Mouse (Mus musculus) hindbrain, embryonic 15.5 days (tissue): Measurements from ENCODE around the gene Ccdc85c. TPM values are rescaled to one million over a fixed set of nuclear protein-coding genes. Genes with fewer than 3 reads are reported as not detected.

ENCODE experiments used
- ATAC-seq: fragments of 200-750 bp; cut with Nextera tagmentation; 2 replicates; pipeline ENCODE4 v1.8.0; 2017; ENCODE audit warnings: low read depth, moderate number of reproducible peaks, moderate TSS enrichment; ENCODE audit not compliant: low FRiP score
- H3K27ac ChIP-seq: fragments of 300-500 bp; sonication (generic); replicated peaks from 2 replicates; pipeline ENCODE4 v1.5.1; 2015; ENCODE audit warnings: mild to moderate bottlenecking, inconsistent platforms
- H3K27me3 ChIP-seq: fragments of 300-500 bp; sonication (generic); 2 replicates; pipeline ENCODE4 v1.6.1; 2015; ENCODE audit warnings: control low read depth, inconsistent platforms
- H3K36me3 ChIP-seq: fragments of 300-500 bp; sonication (generic); 2 replicates; pipeline ENCODE4 v1.6.1; 2015; ENCODE audit warnings: control low read depth, inconsistent platforms
- H3K4me1 ChIP-seq: fragments of 300-500 bp; sonication (generic); replicated peaks from 2 replicates; pipeline ENCODE4 v1.6.1; 2015; ENCODE audit warnings: control low read depth, inconsistent platforms
- H3K4me2 ChIP-seq: fragments of 300-500 bp; sonication (generic); 2 replicates; pipeline ENCODE4 v1.6.1; 2015; ENCODE audit warnings: moderate library complexity, mild to moderate bottlenecking, inconsistent platforms
- H3K4me3 ChIP-seq: fragments of 300-500 bp; sonication (generic); 2 replicates; pipeline ENCODE4 v1.5.1; 2015; ENCODE audit warnings: mild to moderate bottlenecking, inconsistent platforms
- H3K9ac ChIP-seq: fragments of 300-500 bp; sonication (generic); 2 replicates; pipeline ENCODE4 v1.6.1; 2015; ENCODE audit warnings: inconsistent platforms
- H3K9me3 ChIP-seq: fragments of 300-500 bp; sonication (generic); 2 replicates; pipeline ENCODE4 v1.6.1; 2016; ENCODE audit warnings: control low read depth, inconsistent platforms
- WGBS: fragments of 180-500 bp; shearing (Covaris S2); methylation state at CpG from one replicate; pipeline ENCODE4 v1.1.7; 2015; 5-methylcytosine and 5-hydroxymethylcytosine counted together
- polyA plus RNA-seq: library from polyadenylated mRNA; unstranded; fragments of >200 nt; fragmentation: Nextera tagmentation; extraction: Ambion mirVana; gene quantifications from 2 replicates; pipeline ENCODE4 v1.2.1, GENCODE M21; 2015

Gene Ccdc85c
- polyA plus RNA-seq, 1 experiment from 2014 or later, result 13.7 TPM

GRCm38 (mm10) chr12:108288127-108288880, 13.1 kb upstream of the Ccdc85c start:
- no peaks in the 10 kb centered on the region for H3K27me3 ChIP-seq
- ATAC-seq, result no peak
- no peak overlapping the region for H3K27ac ChIP-seq
- H3K4me1 ChIP-seq, result peaks cover 30% of the 10 kb centered on the region
- no peak overlapping the region for H3K4me3 ChIP-seq
- WGBS, result 75% methylated on average over 19 of the region's 19 CpGs
- no peaks in the 10 kb centered on the region for H3K9me3 ChIP-seq
- no peaks in the 10 kb centered on the region for H3K36me3 ChIP-seq
- no peak overlapping the region for H3K9ac ChIP-seq
- H3K4me2 ChIP-seq, result no peak overlapping the region

GRCm38 (mm10) chr12:108287011-108287410, 11.8 kb upstream of the Ccdc85c start:
- no peak overlapping the region for H3K27ac ChIP-seq
- ATAC-seq, result no peak
- H3K9me3 ChIP-seq, result no peaks in the 10 kb centered on the region
- no peak overlapping the region for H3K9ac ChIP-seq
- no peaks in the 10 kb centered on the region for H3K36me3 ChIP-seq
- H3K4me1 ChIP-seq, result peaks cover 21% of the 10 kb centered on the region
- WGBS, result 87% methylated on average over 8 of the region's 8 CpGs
- H3K4me3 ChIP-seq, result no peak overlapping the region
- no peaks in the 10 kb centered on the region for H3K27me3 ChIP-seq
- H3K4me2 ChIP-seq, result no peak overlapping the region

GRCm38 (mm10) chr12:108286381-108286780, 11.2 kb upstream of the Ccdc85c start:
- ATAC-seq, result no peak
- Histone ChIP-seq H3K9me3 (no peaks in the 10 kb centered on the region), H3K27me3 (no peaks in the 10 kb centered on the region), H3K4me3 (no peak overlapping the region), H3K36me3 (no peaks in the 10 kb centered on the region), H3K9ac (no peak overlapping the region), H3K4me2 (no peak overlapping the region), H3K27ac (no peak overlapping the region), H3K4me1 (peaks cover 21% of the 10 kb centered on the region)
- WGBS, result 80% methylated on average over 4 of the region's 4 CpGs

GRCm38 (mm10) chr12:108285225-108286011, 10.2 kb upstream of the Ccdc85c start:
- no peaks in the 10 kb centered on the region for H3K27me3 ChIP-seq
- WGBS, result 29% methylated on average over 11 of the region's 11 CpGs
- H3K4me1 ChIP-seq, result peaks cover 21% of the 10 kb centered on the region
- no peak for ATAC-seq
- H3K27ac ChIP-seq, result peak overlapping the region; percentile 17
- H3K36me3 ChIP-seq, result no peaks in the 10 kb centered on the region
- no peak overlapping the region for H3K9ac ChIP-seq
- no peak overlapping the region for H3K4me3 ChIP-seq
- H3K4me2 ChIP-seq, result peak overlapping the region; percentile 29
- H3K9me3 ChIP-seq, result no peaks in the 10 kb centered on the region

- Histone ChIP-seq H3K4me1 (peaks cover 21% of the 10 kb centered on the region), H3K27me3 (no peaks in the 10 kb centered on the region), H3K9me3 (no peaks in the 10 kb centered on the region), H3K4me2 (peak overlapping the region; percentile 29), H3K27ac (peak overlapping the region; percentile 17), H3K9ac (no peak overlapping the region), H3K36me3 (no peaks in the 10 kb centered on the region), H3K4me3 (no peak overlapping the region)
- 36% methylated on average over 14 of the region's 14 CpGs for WGBS
- ATAC-seq, result peak; percentile 23; the same call in 1 of the 2 replicates
These were observed 9.4 kb upstream of the Ccdc85c start for GRCm38 (mm10) chr12:108284455-108285224.

GRCm38 (mm10) chr12:108278221-108278918, 3.1 kb upstream of the Ccdc85c start:
- 22% methylated on average over 15 of the region's 15 CpGs for WGBS
- no peak overlapping the region for H3K4me3 ChIP-seq

GRCm38 (mm10) chr12:108277341-108277841, 2.2 kb upstream of the Ccdc85c start:
- Histone ChIP-seq H3K9me3 (no peaks in the 10 kb centered on the region), H3K4me3 (peak overlapping the region; percentile 71), H3K36me3 (no peaks in the 10 kb centered on the region), H3K27ac (peak overlapping the region; percentile 95), H3K4me1 (peaks cover 51% of the 10 kb centered on the region), H3K27me3 (no peaks in the 10 kb centered on the region), H3K9ac (no peak overlapping the region), H3K4me2 (peak overlapping the region; percentile 95)
- ATAC-seq, result no peak
- WGBS, result 2% methylated on average over 12 of the region's 12 CpGs

More at GRCm38 (mm10) chr12:108278221-108278918, 3.1 kb upstream of the Ccdc85c start:
- peak overlapping the region; percentile 95 for H3K27ac ChIP-seq
- no peaks in the 10 kb centered on the region for H3K9me3 ChIP-seq
- H3K4me2 ChIP-seq, result peak overlapping the region; percentile 95
- ATAC-seq, result no peak
- no peak overlapping the region for H3K9ac ChIP-seq
- no peaks in the 10 kb centered on the region for H3K27me3 ChIP-seq
- peaks cover 41% of the 10 kb centered on the region for H3K4me1 ChIP-seq
- no peaks in the 10 kb centered on the region for H3K36me3 ChIP-seq

GRCm38 (mm10) chr12:108275920-108276822, 946 bp upstream of the Ccdc85c start:
- peak; percentile 0; the same call in 1 of the 2 replicates for ATAC-seq

GRCm38 (mm10) chr12:108275508-108275890, 274 bp upstream of the Ccdc85c start:
- Histone ChIP-seq H3K4me3 (peak overlapping the region; percentile 71), H3K4me2 (peak overlapping the region; percentile 95), H3K9ac (peak overlapping the region; percentile 76), H3K27ac (peak overlapping the region; percentile 95), H3K27me3 (no peaks in the 10 kb centered on the region), H3K4me1 (peaks cover 70% of the 10 kb centered on the region), H3K36me3 (no peaks in the 10 kb centered on the region), H3K9me3 (no peaks in the 10 kb centered on the region)
- peak; percentile 92 for ATAC-seq
- under 1% methylated on average over 29 of the region's 37 CpGs for WGBS

More at GRCm38 (mm10) chr12:108275920-108276822, 946 bp upstream of the Ccdc85c start:
- peak overlapping the region; percentile 71 for H3K4me3 ChIP-seq
- peak overlapping the region; percentile 95 for H3K27ac ChIP-seq
- no peaks in the 10 kb centered on the region for H3K27me3 ChIP-seq
- no peaks in the 10 kb centered on the region for H3K9me3 ChIP-seq
- peak overlapping the region; percentile 76 for H3K9ac ChIP-seq
- H3K4me2 ChIP-seq, result peak overlapping the region; percentile 95
- peaks cover 63% of the 10 kb centered on the region for H3K4me1 ChIP-seq
- H3K36me3 ChIP-seq, result no peaks in the 10 kb centered on the region
- WGBS, result under 1% methylated on average over 41 of the region's 47 CpGs

- no peak for ATAC-seq
- Histone ChIP-seq H3K4me1 (peaks cover 82% of the 10 kb centered on the region), H3K27ac (peak overlapping the region; percentile 95), H3K9me3 (no peaks in the 10 kb centered on the region), H3K9ac (peak overlapping the region; percentile 75), H3K36me3 (no peaks in the 10 kb centered on the region), H3K4me3 (peak overlapping the region; percentile 71), H3K27me3 (no peaks in the 10 kb centered on the region), H3K4me2 (peak overlapping the region; percentile 95)
- under 1% methylated on average over 35 of the region's 35 CpGs for WGBS
These were observed 971 bp downstream of the Ccdc85c start for GRCm38 (mm10) chr12:108274313-108274595.
